Mouse (Mus musculus) liver, adult 2 months (tissue): ENCODE results near the gene Dhx37. TPM values are rescaled to one million over a fixed set of nuclear protein-coding genes. Genes with fewer than 3 reads are reported as not detected.
"Not testable (repeated sequence)": the region's sequence is repeated elsewhere in the genome, so short reads cannot be mapped to it uniquely, and the experiment has no call there.

Experiments
- DNase-seq: peaks from one replicate; pipeline ENCODE4 v3.0.0-alpha.2; 2011; ENCODE audit warnings: low read depth, low spot score; ENCODE audit errors: extremely low read depth
- H3K27ac ChIP-seq: fragments of 200-500 bp; replicated peaks from 2 replicates; pipeline ENCODE4 v1.5.1; 2012; ENCODE audit warnings: low read depth, mild to moderate bottlenecking, control low read depth, inconsistent platforms, low read length; ENCODE audit not compliant: insufficient read depth
- H3K27me3 ChIP-seq: fragments of 200-500 bp; 2 replicates; pipeline ENCODE4 v1.6.1; 2012; ENCODE audit warnings: mild to moderate bottlenecking, moderate library complexity, low read length, inconsistent platforms; ENCODE audit not compliant: control insufficient read depth, insufficient read depth
- H3K36me3 ChIP-seq: fragments of 200-500 bp; 2 replicates; pipeline ENCODE4 v1.6.1; 2012; ENCODE audit warnings: low read length, inconsistent platforms; ENCODE audit not compliant: control insufficient read depth, insufficient read depth
- H3K4me1 ChIP-seq: fragments of 200-500 bp; 2 replicates; pipeline ENCODE4 v1.6.1; 2011; ENCODE audit warnings: low read length; ENCODE audit not compliant: control insufficient read depth, insufficient read depth
- H3K4me3 ChIP-seq: fragments of 200-500 bp; 2 replicates; pipeline ENCODE4 v1.5.1; 2011; ENCODE audit warnings: low read depth, mild to moderate bottlenecking, control low read depth, low read length, moderate library complexity; ENCODE audit not compliant: insufficient read depth
- H3K79me2 ChIP-seq: fragments of 200-500 bp; 2 replicates; pipeline ENCODE4 v1.6.1; 2012; ENCODE audit warnings: inconsistent platforms, mild to moderate bottlenecking, low read length, moderate library complexity; ENCODE audit not compliant: control insufficient read depth, insufficient read depth
- H3K9ac ChIP-seq: fragments of 200-500 bp; 2 replicates; pipeline ENCODE4 v1.6.1; 2012; ENCODE audit warnings: low read depth, mild to moderate bottlenecking, control low read depth, inconsistent platforms, low read length
- CTCF ChIP-seq: fragments of 200-500 bp; IDR thresholded peaks from 2 replicates; pipeline ENCODE4 v1.5.1; 2011; ENCODE audit warnings: low read depth, low read length, control low read depth
- POLR2A ChIP-seq: fragments of 200-500 bp; IDR thresholded peaks from 2 replicates; pipeline ENCODE4 v1.6.1; 2011; ENCODE audit warnings: low read length, control low read depth; ENCODE audit not compliant: insufficient read depth; ENCODE audit errors: extremely low read depth
- WGBS: fragments of 180-500 bp; shearing (Covaris S2); methylation state at CpG from one replicate; pipeline ENCODE4 v1.1.7; 2018; 5-methylcytosine and 5-hydroxymethylcytosine counted together
- polyA plus RNA-seq: library from polyadenylated mRNA; depleted of rRNA; stranded (reverse); fragments of >200 nt; gene quantifications from 2 replicates; pipeline ENCODE4 v1.2.3, GENCODE M21; 2012
- total RNA-seq: library from RNA; depleted of rRNA; stranded (reverse); fragments of >200 nt; gene quantifications from 2 replicates; pipeline ENCODE4 v1.2.3, GENCODE M21; 2014

The Dhx37 gene
- total and polyA plus RNA-seq, 2 experiments: 3.8 to 14.0 TPM

DNA sequence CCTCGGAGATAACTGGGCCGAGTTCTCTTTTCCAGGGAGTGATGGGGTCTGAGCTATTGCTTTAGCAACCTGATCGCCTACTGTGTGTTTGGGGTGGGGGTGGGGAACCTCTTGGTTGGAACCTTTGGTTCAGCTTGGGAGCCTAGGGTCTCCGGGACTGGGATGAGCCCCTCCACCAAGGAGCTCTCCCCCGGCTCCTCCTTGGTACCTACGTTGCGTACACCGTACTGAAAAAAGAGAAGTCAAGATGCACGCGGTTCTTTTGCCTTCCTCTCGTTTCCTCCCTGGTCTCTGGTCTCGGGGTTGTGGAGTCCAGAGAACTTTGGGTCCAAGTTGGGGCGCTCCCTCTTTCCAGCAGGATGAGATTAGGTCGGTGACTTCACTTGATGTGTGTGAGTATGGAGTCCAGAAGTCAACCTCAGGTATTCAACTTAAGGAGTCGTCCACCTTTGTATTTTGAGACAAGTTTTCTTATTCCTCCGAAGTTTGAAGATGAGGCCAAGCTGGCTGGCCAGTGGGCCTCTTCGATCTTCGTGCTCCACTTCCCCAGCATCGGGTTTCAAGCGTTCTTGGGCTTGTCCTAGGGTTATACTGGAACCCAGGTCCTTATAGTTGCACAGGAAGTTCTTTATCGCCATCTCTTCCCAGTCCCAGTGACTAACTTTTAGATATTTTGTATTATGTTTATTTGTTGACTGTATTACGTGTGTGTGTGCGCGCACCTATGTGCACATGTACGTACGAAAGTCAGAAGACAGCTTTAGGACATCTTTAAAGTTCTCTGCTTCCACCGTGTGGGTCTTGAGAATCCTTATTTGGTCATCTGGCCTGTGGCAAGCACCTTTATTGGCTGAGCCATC is 8.4 kb upstream of the Dhx37 start:
- no peak for TF ChIP-seq POLR2A
- TF ChIP-seq CTCF: no peak
- Histone ChIP-seq H3K4me3 (peak overlapping the region; percentile 94), H3K27ac (peak overlapping the region; percentile 73; the same call in 1 of the 2 replicates), H3K27me3 (no peaks in the 10 kb centered on the region), H3K36me3 (no peaks in the 10 kb centered on the region), H3K4me1 (peaks cover 4% of the 10 kb centered on the region; the same call in 1 of the 2 replicates), H3K9ac (peak overlapping the region; percentile 96), H3K79me2 (peaks cover 8% of the 10 kb centered on the region; the same call in 1 of the 2 replicates)
- WGBS: 41% methylated on average over 27 of the region's 27 CpGs
- DNase-seq: no peak

GRCm38 (mm10) chr5:125441234-125442114 is 7.6 kb upstream of the Dhx37 start, which contains the start of gene Bri3bp:
Gene Bri3bp, plus strand, starts transcription at chr5:125441568.
- peak within 1 kb of the TSS; percentile 73 for H3K27ac ChIP-seq
- 1% methylated on average over 89 of the region's 97 CpGs for WGBS

GRCm38 (mm10) chr5:125440583-125441233 is 6.8 kb upstream of the Dhx37 start:
- no peak for DNase-seq
- no peak for TF ChIP-seq POLR2A
- TF ChIP-seq CTCF: no peak
- Histone ChIP-seq H3K27ac (peak overlapping the region; percentile 66), H3K4me3 (peak overlapping the region; percentile 94), H3K79me2 (peaks cover 8% of the 10 kb centered on the region; the same call in 1 of the 2 replicates), H3K27me3 (no peaks in the 10 kb centered on the region), H3K4me1 (peaks cover 4% of the 10 kb centered on the region; the same call in 1 of the 2 replicates), H3K36me3 (no peaks in the 10 kb centered on the region), H3K9ac (peak overlapping the region; percentile 72)
- WGBS: 12% methylated on average over 7 of the region's 7 CpGs

More at GRCm38 (mm10) chr5:125441234-125442114, 7.6 kb upstream of the Dhx37 start, which contains the start of gene Bri3bp:
- no peaks in the 10 kb centered on the region for H3K36me3 ChIP-seq
- peaks cover 8% of the 10 kb centered on the region; the same call in 1 of the 2 replicates for H3K79me2 ChIP-seq
- H3K9ac ChIP-seq: peak within 1 kb of the TSS; percentile 96
- TF ChIP-seq POLR2A (peak; percentile 20; the same call in 1 of the 2 replicates), CTCF (no peak)
- no peaks in the 10 kb centered on the region for H3K27me3 ChIP-seq
- peaks cover 4% of the 10 kb centered on the region; the same call in 1 of the 2 replicates for H3K4me1 ChIP-seq
- no peak for DNase-seq
- H3K4me3 ChIP-seq: peak within 1 kb of the TSS; percentile 94

GRCm38 (mm10) chr5:125434347-125434746 is 426 bp upstream of the Dhx37 start:
- H3K27ac ChIP-seq: peak overlapping the region; percentile 43
- H3K4me1 ChIP-seq: peaks cover 10% of the 10 kb centered on the region
- H3K9ac ChIP-seq, H3K27me3 ChIP-seq, DNase-seq, H3K4me3 ChIP-seq, H3K36me3 ChIP-seq: not testable (repeated sequence)
- 57% methylated on average over 15 of the region's 15 CpGs for WGBS
- H3K79me2 ChIP-seq: peaks cover 11% of the 10 kb centered on the region; the same call in 1 of the 2 replicates
- TF ChIP-seq CTCF: peak; percentile 34

DNA sequence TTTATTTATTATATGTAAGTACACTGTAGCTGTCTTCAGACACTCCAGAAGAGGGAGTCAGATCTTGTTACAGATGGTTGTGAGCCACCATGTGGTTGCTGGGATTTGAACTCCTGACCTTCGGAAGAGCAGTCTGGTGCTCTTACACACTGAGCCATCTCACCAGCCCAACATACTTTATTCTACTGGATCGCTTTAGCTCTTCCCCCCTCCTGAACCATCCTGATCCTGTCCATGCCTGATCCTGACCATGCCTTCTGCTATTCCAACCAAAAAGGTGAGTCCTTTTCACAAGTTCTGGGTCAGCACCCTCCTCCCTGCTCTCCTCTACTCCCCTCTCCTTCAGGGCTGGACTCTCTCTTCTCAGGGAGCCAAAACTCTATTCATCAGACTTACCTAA is 1.6 kb downstream of the Dhx37 start:
- H3K4me3 ChIP-seq, H3K9ac ChIP-seq, H3K27ac ChIP-seq, H3K27me3 ChIP-seq, H3K4me1 ChIP-seq, H3K36me3 ChIP-seq, DNase-seq: not testable (repeated sequence)
- WGBS: 100% methylated on average over 2 of the region's 2 CpGs
- peaks cover 11% of the 10 kb centered on the region; the same call in 1 of the 2 replicates for H3K79me2 ChIP-seq
